Mouse (Mus musculus) gastrocnemius, adult 8-10 months (tissue): Measurements from ENCODE around the gene Ccdc121. TPM values are rescaled to one million over a fixed set of nuclear protein-coding genes. Genes with fewer than 3 reads are reported as not detected.

ENCODE experiments used
- DNase-seq, 2 experiments: peaks; one replicate each; pipeline ENCODE4 v3.0.0; 2022; ENCODE audit warnings: low spot score in 2 of 2
- total RNA-seq, 4 experiments: library from RNA; stranded (reverse); gene quantifications; 2 replicates each; pipeline ENCODE4 v1.2.4; 2022

Gene Ccdc121
- not detected for total RNA-seq

DNA sequence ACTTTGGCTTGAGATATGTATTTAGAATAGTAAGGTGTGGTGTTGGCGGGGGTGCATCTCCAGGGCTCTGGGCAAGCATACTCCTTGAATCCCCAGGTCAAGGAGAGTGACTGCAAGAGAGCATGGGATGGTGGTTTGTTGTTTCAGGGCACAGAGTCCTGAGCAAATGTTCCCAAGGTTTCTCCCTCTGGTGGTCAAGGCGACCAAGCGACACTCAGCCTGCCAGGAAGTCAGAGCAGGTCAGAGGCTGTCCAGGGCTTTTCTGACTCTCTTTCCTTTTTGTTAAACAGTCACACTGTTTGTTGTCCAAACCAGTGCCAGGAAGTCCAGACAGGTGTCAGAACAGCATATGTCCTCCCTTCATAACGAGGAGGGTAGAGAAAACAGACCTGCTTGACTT lies at the start of gene Ccdc121:
Gene Ccdc121 (minus strand): TSS at position 145 of the 400 bp plus-strand sequence.
- no peak for DNase-seq

DNA sequence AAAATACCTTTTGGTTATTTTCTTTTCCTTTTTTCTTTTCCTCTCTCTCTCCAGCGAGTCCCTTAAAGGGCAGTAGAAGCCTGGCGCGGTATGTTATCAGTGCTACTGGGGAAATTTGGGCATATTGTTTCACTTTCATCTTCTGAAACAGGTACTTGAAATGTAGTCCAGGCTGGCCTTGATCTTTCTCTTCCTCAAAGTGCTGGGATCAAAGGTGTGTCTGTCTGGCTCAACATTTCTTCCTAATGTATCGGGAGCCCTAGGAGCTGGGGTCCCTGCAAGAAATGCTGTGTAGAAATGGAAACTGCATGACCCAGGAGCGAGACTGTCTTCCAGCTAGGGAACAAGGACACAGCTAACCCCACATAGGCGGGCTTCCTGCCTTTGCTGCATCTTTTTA lies 49.1 kb upstream of the Ccdc121 start:
- DNase-seq = no peak

DNA sequence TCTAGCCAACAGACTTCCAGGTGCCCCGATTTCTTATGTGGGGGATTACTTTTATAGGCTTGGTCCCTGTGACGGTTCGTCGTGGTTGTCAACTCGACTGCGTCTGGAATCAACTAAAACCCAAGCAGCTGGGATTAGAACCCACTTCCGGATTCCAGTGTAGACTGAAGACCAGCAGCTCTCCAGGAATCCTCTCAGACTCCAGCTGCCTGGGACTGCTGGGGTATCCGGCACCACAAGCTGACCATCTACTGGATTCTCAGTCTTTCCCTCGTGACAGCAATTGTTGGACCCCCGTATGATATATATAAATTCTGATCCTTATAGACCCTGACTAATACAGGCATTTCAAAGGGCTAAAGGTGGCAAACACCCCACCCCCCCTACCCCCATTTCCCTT lies 48.4 kb upstream of the Ccdc121 start:
- DNase-seq = no peak

DNA sequence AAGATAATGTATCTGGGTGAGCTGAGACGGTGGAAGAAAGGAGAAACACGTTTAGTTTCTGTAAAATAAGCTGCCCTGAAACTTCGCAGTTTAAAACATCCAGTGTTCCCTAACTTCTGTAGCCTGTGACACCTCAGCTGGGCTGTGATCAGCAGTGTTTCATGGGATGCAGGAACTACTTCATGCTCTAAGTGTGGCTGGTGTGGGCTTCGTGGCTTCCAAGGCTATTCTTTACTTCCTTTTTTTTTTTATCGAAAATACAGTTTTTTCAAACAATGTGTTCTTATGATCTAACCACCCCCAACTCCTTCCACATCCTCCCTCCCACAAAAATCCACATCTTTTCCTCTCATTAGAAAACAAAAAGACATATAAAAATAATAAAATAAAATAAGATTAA lies 44.2 kb upstream of the Ccdc121 start:
- DNase-seq = no peak

DNA sequence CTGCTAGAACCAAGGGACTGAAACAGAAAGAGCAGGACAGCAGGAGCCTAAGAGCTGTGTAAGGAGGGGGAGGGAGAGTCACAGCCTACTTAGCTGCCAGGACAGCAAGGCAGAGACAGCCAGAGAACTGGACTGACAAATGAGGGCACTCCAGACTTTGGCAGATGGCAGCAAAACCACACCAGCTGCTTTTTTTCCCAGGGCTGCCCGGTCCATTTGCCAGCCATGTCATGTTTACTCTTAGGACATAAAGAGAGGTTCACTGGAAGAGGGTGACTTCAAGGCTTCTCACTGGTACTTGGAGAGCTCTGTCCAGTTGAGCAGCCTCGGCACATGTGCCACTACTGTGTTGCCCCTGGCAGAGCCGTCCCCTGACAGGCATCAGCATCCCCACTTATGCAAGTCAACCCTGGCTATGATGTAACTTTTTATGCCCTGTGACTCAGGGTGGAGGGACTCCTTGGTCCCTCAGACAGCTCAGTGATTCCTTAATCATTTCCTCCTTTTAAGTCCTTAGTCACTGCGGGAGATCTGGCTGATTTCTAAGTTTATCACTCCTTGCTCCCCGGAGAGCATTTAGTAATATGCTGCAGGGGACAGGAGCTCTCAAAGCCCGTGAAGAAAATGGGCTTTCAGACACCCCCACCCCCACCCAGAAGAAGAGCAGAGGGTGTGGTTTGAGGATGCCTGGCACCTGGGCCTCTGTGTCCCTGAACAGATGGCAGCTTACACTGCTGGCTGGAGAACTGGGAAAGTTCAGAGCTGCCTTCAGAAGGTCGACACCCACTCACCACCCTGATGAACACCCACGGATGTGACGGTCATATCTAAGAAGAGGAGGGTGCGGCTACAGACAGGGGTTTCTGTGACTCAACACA lies 41.5 kb upstream of the Ccdc121 start:
- DNase-seq = no peak

DNA sequence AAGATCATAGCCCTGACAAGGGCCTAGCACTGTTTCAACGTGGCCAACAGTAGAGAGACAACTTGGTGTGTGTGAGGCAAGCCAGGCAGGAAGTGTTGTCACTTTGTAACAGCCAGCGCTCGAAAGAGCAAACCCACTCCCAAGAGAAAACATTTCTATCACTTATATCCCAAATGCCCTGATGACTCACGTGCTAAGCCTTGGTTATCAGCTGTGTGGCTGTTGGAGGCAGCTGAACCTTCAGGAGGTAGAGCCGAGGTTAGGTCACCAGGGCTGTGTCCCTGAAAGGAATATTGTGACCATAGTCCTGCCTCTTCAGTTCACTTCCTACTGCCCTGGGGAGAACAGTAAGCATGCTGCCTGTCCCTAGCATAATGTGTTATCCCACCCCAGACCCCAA lies 39.6 kb upstream of the Ccdc121 start:
- no peak for DNase-seq

DNA sequence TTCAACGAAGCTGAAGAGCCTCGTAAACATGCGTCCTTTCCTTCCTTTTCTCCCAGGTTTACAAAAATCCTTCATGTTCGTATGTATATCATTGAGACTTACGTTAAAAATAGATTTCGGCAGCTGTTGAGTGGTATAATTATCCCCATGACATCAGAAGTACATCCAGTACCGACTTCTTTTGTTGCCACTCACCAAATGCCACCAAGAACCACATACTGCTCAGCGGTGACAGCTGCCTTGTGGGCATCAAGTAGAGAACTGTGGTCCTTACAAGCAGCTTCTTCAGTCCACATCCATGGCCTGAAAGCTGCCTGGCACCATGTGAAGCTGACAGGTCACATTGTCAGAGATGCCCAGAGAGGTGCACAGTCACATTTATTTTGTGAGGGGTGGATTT lies 38.7 kb upstream of the Ccdc121 start:
- DNase-seq = no peak

DNA sequence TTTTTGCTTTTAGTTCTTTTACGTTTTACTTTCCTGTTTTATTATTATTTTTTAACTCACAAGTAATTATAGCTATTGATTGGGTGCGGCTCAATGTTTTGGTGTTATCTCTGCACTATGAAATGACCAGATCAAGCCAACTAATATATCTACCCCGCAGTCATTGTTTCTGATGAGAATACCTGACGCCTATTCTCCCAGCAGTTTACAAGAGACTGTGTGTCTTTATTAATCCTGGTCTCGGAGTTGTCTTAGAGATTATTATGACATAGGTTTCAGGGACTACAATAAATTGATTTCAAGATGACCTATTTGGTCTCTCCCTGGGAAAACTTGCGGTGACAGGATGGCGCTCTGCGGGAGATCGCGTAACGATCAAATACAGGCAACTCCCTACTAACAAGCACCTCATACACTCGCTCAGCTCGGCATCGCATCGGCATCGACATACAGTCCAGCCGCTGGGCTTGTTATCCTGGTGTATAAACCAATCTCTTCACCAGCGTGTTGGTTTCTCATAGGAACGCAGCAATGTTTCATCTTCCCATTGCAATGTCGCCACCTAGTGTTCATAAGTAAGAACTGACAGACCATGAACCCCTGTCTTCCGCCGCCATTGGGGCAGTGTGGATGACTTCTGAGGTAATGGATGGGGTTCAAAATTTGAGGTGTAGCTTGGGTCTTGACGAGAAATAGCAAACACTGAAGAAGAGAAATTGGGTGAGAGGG lies 34.0 kb upstream of the Ccdc121 start:
- DNase-seq = peak; percentile 8 to 11

DNA sequence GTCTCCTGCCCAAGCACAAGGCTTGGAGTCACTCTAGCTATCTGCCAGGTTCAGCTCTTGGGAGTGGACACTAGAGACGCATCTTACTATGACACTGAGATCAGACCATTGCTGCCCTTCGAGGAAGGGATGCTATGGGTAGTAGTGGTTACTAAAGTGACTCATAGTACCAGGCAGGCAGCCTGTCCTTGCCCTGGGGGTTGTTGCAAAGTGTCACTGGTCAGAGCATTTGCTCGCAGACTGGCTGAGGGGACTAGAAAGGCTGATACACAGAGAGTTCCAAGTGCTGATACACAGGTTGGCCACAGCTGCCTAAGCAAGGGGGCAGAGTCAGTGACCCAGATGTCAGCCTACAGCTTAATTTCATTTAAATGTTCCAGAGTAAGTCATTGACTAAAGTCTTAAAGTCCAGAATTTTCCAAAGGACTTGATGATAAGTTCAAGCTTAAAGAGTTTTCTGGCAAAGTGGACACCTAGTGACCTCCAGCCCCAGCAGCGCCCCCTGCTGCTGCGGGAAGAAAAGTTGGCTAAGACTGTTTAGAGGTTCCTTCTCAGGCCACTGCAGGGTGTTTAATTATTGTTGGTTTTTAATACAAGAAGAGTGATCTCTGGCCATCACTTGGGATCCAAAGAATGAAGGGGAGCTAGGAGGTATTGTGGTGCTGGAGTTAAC lies 32.6 kb upstream of the Ccdc121 start:
- no peak for DNase-seq

DNA sequence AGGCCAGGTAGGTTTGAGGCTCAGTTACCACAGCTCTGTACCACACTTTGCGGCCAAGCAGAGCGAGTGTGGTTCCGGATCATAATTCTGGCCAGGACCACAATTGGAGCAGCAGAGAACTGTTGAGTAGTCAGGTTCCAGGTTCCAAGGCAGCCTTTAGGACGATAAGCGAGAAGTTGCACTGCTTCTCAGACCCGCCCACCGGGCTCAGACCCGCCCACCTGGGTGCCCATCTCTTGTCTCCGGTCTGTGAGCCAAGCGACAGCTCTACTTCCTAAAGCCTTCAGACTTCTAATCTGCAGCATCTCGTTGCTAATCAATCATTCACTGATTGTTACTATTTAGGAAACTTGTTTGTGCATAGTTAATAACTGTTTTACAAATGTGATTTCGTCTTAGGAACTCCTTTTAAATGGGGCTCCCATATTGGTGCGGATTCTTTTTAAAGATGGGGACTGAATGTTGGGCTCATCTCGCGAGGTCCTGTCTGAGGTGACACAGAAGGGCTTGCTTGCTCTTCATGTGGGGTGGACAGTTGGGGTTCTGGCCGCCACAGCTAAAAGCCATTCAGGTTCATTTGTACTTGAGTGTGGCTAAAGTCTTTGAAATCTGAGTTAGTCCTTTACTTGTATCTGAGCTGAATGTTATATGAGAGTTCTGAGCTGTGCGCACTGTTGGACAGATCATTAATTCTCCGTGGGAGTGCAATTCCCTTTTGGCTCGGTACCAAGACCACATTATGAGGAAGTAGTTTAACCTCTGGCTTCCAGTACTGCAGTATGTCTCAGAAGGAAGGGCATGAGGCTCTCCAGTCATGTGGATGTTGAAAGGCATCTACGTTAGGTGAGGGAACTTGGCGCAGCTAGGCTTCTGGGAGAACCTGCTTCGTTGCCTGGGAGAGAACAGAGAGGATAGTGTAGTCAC lies 28.9 kb upstream of the Ccdc121 start:
- DNase-seq = no peak

DNA sequence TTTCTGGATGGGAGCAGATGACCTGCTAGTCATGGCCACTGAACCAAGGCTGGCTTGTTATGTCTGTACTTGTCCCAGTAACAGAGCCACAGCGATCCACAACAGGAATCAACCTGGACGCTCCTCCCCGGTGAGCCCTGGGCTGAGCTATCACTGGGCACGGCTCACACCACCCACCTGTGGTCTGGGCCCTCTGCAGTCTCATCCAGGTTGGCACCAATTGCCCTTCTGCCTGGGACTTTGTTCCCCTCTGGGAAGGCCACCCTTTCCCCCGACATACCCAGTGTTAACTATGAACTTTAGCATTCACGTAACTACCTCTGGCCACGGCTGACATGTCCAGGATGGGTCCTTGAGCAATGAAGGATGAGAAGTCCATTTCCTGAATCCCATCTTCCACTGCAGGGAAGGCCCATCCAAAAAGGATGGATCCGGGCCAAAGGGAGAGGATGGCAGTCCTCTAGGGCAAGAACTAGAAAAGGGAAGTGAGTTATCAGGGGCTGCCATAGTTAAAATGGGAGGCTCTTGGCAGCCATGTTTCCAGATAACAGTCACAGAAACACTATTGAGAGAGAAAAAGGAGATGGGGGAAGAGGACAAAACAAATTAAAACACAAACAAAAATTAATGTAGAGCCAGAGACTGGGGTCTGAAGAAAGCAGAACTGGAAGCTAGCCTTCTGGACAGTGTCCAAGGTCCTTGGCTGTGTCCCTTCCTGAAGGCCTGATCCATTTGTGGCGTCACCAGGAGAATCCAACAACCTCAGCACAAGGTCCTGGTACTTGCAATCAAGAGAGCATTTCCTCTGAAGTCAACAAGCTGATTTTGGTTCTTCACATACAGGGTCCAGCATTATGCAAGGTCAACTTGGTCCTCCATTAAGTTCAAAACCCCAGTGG lies 26.6 kb upstream of the Ccdc121 start:
- no peak for DNase-seq

DNA sequence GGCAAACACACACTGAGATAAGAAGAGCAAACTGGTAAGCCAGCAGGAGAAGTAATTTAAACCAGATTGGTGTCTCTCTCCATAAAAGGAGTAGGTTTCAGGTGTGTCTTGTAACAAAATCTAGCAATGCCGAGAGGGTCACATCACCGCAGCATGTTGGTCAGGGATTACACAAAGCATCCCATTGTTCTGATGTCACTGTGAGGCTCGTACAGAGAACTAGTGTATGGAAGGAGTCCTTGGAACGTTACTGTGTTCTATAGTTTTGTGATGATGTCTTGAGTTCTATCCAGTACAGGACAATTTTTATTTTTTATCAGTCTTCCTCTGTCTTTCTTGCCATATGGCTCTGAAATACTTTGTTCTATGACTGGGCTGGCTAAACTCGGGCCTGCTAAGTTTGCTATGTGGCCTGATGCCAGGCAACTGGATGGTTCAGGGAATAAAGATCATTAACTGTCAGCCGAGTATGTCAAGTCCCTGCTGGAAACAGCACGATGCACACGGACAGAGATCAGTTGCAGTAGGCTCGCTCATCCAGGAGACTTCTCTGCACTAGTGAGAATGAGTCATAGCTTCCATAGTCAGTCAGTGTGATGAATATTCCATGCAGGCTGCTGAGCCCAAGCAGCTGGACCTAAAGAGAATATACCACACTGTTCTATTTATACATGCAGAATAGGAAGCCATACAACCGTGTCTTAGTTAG lies 24.1 kb upstream of the Ccdc121 start:
- DNase-seq = no peak

DNA sequence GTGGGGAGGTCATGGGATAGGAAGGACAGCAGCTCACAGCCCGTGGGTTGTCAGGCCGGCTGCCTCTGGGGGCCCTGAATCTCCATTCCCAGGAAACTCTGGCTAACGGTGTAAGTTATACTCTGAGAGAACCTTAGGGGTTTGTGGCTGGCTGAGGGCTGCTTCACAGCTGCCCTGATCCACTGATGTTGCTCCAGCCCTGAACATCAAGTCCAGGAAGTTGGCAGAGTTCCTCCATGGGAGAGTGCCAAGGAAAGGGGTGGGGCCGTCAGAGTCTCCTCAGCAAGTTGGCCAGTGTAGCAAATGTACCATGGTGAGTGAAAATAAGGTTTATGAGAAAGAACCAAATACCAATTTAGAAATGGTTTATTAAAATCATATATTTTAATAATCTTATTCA lies 18.1 kb upstream of the Ccdc121 start:
- peak; percentile 79 to 86 for DNase-seq

DNA sequence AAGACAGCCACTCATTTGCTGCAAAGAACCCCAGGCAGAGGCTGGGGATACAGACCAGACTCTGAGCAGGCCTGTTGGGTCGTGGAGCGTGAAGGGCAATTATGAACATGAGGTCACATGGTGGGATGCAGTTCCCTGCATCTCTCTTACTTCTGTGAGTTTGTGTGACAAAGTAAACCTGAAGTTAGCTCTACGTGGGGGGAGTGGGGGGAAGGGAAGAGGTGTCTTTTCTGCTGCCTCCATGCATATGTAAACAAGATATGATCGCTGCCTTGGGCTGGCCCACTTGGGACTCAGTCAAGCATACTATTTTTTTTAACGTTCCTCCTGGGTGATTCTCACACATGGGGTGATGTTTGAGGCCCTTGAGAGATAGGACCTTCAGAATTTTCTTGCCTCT lies 14.7 kb upstream of the Ccdc121 start:
- DNase-seq = no peak

DNA sequence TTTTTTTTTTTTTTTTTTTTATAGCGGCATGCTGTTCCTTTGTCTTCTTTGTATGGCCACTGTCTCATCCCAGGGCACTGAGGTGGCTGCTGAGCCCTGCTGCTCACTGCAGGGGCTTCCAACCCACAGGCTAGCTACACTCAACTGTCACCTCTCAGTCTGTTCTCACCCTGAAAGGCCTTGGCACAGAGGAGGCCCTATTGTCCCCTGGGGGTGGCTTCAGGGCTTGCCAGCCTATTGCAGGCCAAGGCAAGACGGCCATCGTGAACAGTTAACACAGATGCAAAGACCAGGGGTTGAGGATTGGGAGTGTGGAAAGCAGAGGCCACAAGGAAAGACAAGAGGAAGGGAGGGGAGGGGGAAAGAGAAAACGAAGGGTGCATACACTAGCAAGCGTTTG lies 12.6 kb upstream of the Ccdc121 start:
- no peak for DNase-seq

DNA sequence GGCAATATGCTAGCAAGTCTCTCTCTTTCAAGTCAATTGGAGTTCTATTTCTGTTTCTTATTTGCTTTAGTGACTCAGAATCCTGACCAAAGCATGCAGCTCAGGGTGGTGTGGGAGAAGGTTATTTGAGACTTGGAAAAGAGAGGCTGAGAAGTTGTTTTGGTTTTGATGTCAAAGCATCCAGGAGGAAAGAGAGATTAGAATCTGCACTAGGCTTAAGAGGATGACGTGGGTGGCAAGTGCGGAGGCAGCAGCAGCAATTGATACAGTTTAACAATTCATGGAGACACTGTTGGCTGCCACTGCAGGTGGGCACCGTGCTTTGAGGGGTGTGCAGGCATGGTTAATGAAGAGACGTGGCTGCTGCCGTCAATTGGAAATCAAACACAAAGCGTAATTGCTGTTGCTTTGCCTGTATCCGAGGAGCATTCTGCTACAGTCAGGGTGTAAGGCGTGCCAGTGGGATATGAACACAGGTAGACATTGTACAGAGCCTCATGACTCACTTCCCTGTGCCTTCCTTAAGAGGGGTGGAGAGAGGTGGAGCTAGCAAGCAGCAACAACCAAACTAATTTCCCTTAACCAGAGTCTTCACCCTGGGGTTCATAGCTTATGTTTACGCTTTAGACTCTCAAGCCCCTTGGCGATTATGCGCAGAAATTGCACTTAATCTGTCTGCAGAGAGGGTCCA lies 10.3 kb upstream of the Ccdc121 start:
- DNase-seq = no peak

DNA sequence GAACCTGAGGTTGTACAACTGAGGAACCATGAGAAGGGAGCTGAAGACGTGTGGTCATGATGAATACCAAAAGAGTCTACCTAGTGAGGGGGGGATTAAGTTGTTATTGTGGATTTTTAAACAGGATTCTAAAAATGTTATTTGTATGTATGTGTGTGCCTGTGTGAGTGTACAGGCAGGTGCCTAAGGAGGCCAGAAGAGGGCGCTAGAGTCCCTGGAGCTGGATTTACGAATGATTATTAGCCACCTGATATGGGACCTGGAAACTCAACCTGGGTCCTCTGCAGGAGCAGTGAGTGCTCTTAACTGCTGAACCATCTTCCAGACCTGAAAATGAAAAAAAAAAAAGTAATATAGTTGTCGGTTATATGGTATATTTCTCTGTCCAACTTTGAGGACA lies 7.9 kb upstream of the Ccdc121 start:
- DNase-seq = no peak

DNA sequence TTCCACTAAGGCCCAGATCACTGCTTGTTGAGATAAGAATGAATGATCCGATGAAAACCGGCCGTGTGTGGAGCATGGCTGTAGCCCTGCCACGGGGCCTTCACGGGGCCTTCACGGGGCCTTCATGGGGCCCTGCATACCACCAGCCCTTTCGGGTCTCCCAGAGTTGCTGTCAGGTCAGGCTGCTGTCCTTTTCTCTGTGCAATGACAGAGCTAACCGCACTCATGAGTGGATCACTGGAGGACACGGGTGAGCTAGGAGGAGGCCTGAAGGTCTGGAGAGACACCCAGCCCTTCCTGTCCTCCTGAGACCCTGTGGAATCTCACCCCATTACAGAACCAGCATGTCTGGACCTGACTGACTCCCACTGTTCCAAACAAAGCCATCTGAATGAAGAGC lies 6.8 kb upstream of the Ccdc121 start:
- DNase-seq = no peak
